Mouse (Mus musculus) forelimb bud, embryonic 11.5 days (tissue): Measurements from ENCODE around the gene Slc24a4.

Source experiments
- DNase-seq: peaks from one replicate; pipeline ENCODE4 v3.0.0-alpha.2; 2012; ENCODE audit warnings: low read depth, low spot score

Slc24a4 gene

GRCm38 (mm10) chr12:102308457-102309011 is 180.0 kb downstream of the Slc24a4 start:
- DNase-seq, result no peak

DNA sequence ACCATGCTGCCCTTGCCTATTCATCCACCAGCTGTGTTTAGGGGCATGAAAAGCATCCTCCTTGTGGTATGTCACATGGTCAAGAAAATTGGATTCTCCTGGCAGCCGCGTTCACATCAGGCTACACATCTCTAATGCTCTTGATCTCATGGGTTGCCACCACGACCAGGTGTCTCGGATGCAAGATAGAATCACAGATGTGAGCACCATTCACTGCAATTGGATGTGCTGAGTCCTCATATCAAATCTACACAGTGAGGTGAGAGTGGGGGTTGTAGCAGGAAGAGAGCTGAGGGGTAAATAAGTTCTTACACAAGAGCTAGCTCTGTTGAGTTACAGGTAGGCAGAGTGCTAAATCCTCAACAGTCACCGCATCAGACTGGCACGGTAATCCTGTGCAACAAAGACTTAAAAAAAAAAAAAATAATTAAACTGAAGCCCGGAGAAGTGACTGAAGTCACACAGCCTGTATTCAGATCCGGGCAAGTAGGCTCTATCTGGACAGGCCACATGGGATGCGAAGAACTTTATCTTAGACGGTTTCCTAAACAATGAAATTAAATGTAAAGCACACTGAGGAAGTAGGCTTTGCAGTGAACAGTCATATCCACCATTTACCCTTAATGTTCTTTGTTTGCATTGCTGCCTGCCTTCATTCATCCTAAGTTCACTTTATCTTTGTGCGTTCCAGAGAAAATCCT is 180.7 kb downstream of the Slc24a4 start:
- DNase-seq, result no peak

DNA sequence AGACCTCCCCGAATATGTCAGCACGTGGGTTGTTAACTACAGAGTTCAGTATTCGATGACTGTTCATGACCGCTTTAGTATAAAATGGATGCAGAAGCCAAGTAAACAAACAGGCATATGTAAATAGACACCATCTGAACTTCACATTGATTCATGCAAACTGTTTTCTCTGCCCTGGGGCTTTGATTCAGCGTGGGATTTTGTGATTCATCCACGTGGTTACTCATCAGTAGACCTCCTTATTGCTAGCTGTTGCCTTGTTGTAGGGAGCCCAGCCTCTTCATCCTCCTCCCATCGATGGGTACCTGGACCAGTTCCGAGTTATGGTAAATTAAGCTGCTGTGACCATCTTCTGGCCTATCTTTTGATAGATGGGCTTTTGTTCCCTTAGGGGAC is 181.3 kb downstream of the Slc24a4 start:
- DNase-seq, result no peak

DNA sequence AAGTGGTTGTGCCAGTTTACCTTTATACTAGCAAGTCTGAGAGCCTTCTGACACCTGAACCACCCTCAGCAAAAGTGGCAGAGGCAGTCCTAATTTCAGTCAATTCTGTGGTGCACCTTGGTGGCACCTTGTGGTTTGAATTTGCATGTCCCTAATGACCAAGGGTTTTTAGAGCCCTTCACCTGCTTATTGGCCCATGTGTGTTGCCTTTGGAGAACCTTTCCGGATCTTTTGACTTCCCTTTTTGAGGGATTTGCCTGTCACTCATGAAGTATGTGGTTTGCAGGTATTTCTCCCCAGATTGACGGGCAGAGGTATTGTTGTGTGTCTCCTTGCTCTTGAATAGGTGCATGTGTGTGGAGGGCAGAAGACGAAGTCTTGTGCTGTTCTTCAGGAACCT is 181.7 kb downstream of the Slc24a4 start:
- DNase-seq, result no peak

DNA sequence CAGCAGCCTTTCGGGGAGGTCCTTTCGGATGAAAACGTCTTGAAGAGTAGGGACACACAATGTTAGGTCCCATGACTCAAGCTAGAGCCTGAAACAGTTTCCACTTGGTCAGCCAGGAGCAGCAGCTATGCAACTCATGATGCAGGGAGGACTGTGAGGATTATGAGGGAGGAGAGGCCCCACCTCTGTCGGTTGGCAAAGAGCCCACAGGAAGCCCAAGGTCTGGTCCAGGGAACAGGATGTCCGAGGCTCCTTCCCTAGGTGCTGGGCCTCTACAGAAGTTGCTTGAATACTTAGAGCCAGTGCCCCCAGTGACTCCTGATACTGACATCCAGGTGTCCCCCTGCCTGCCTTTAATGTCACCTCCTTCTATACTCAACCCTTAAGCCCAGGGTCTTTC is 182.9 kb downstream of the Slc24a4 start:
- no peak for DNase-seq
